Mouse (Mus musculus) midbrain, embryonic 13.5 days (tissue): ENCODE measurements around the gene Olfr1328. TPM values are rescaled to one million over a fixed set of nuclear protein-coding genes. Genes with fewer than 3 reads are reported as not detected.
"Not testable (repeated sequence)": the region's sequence is repeated elsewhere in the genome, so short reads cannot be mapped to it uniquely, and the experiment has no call there.

Experiments used
- ATAC-seq: fragments of 200-750 bp; cut with Nextera tagmentation; 2 replicates; pipeline ENCODE4 v1.8.0; 2017; ENCODE audit warnings: mild to moderate bottlenecking, moderate TSS enrichment, moderate library complexity
- H3K27ac ChIP-seq: fragments of 300-500 bp; sonication (generic); 2 replicates; pipeline ENCODE4 v1.5.1; 2015; ENCODE audit warnings: inconsistent platforms, mild to moderate bottlenecking, moderate library complexity
- H3K27me3 ChIP-seq: fragments of 300-500 bp; sonication (generic); 2 replicates; pipeline ENCODE4 v1.6.1; 2015; ENCODE audit warnings: mild to moderate bottlenecking, inconsistent platforms
- H3K36me3 ChIP-seq: fragments of 300-500 bp; sonication (generic); 2 replicates; pipeline ENCODE4 v1.6.1; 2015; ENCODE audit warnings: mild to moderate bottlenecking, inconsistent platforms
- H3K4me1 ChIP-seq: fragments of 300-500 bp; sonication (generic); replicated peaks from 2 replicates; pipeline ENCODE4 v1.6.1; 2015; ENCODE audit warnings: inconsistent platforms
- H3K4me2 ChIP-seq: fragments of 300-500 bp; sonication (generic); replicated peaks from 2 replicates; pipeline ENCODE4 v1.6.1; 2015; ENCODE audit warnings: moderate library complexity, mild to moderate bottlenecking, inconsistent platforms
- H3K4me3 ChIP-seq: fragments of 300-500 bp; sonication (generic); replicated peaks from 2 replicates; pipeline ENCODE4 v1.5.1; 2015; ENCODE audit warnings: mild to moderate bottlenecking, inconsistent platforms
- H3K9ac ChIP-seq: fragments of 300-500 bp; sonication (generic); replicated peaks from 2 replicates; pipeline ENCODE4 v1.6.1; 2015; ENCODE audit warnings: mild to moderate bottlenecking, inconsistent platforms
- H3K9me3 ChIP-seq: fragments of 300-500 bp; sonication (generic); 2 replicates; pipeline ENCODE4 v1.6.1; 2016; ENCODE audit warnings: mild to moderate bottlenecking, inconsistent platforms
- WGBS: fragments of 180-500 bp; shearing (Covaris S2); methylation state at CpG from one replicate; pipeline ENCODE4 v1.1.7; 2015; 5-methylcytosine and 5-hydroxymethylcytosine counted together
- polyA plus RNA-seq: library from polyadenylated mRNA; unstranded; fragments of >200 nt; fragmentation: Nextera tagmentation; extraction: Ambion mirVana; gene quantifications from 2 replicates; pipeline ENCODE4 v1.2.1, GENCODE M21; 2015

Gene Olfr1328
- not detected in 2 replicates for polyA plus RNA-seq

DNA sequence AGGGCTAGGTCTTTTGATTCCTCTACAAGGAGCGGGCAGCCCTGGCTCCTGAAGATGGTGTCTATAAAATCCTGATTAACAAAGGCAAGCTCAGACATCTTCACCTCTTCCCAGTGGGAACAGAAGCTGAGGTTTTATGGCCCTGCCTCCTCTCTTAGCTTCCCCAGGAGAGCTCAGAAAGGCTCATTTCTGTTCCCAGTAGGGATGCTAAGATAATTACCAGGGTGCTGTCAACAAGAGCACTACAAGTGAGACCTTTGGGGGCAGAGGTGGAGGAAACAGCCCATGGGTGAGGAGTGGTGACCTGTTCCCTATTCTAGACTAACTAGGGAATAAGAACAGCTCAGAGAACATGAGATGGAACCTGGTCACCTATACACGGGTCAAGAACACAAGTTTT is at the start of gene Olfr1328:
TSS of gene Olfr1328 (minus strand) at position 101 of the 400 bp plus-strand sequence.
- Histone ChIP-seq H3K4me3 (no peak within 1 kb of the TSS), H3K27ac (no peak within 1 kb of the TSS), H3K27me3 (no peaks in the 10 kb centered on the region), H3K4me2 (no peak within 1 kb of the TSS), H3K36me3 (no peaks in the 10 kb centered on the region), H3K4me1 (no peaks in the 10 kb centered on the region), H3K9me3 (no peaks in the 10 kb centered on the region), H3K9ac (no peak within 1 kb of the TSS)
- 77% methylated on average over 2 of the region's 2 CpGs for WGBS
- ATAC-seq, result no peak

GRCm38 (mm10) chr4:118985291-118985690 is 46.9 kb upstream of the Olfr1328 start:
- H3K4me1 ChIP-seq, result no peaks in the 10 kb centered on the region
- H3K36me3 ChIP-seq, result no peaks in the 10 kb centered on the region
- WGBS, result 84% methylated on average over 4 of the region's 4 CpGs
- H3K9me3 ChIP-seq, result no peaks in the 10 kb centered on the region
- no peak overlapping the region for H3K9ac ChIP-seq
- H3K27ac ChIP-seq, result no peak overlapping the region
- ATAC-seq, result no peak
- no peak overlapping the region for H3K4me3 ChIP-seq
- H3K27me3 ChIP-seq, result no peaks in the 10 kb centered on the region
- no peak overlapping the region for H3K4me2 ChIP-seq

- H3K4me3 ChIP-seq, result no peak overlapping the region
- ATAC-seq, result no peak
- 83% methylated on average over 2 of the region's 2 CpGs for WGBS
- H3K27ac ChIP-seq, result no peak overlapping the region
- no peaks in the 10 kb centered on the region for H3K9me3 ChIP-seq
- H3K9ac ChIP-seq, result no peak overlapping the region
- H3K4me2 ChIP-seq, result no peak overlapping the region
- no peaks in the 10 kb centered on the region for H3K36me3 ChIP-seq
- H3K27me3 ChIP-seq, result no peaks in the 10 kb centered on the region
- no peaks in the 10 kb centered on the region for H3K4me1 ChIP-seq
Observed at GRCm38 (mm10) chr4:118973281-118973680, 34.9 kb upstream of the Olfr1328 start.

GRCm38 (mm10) chr4:118967711-118968110 is 29.3 kb upstream of the Olfr1328 start:
- no peak overlapping the region for H3K27ac ChIP-seq
- no peak for ATAC-seq
- no peaks in the 10 kb centered on the region for H3K4me1 ChIP-seq
- WGBS, result 95% methylated on average over 15 of the region's 15 CpGs
- no peak overlapping the region for H3K4me2 ChIP-seq
- no peak overlapping the region for H3K4me3 ChIP-seq
- no peak overlapping the region for H3K9ac ChIP-seq
- H3K27me3 ChIP-seq, result no peaks in the 10 kb centered on the region
- H3K36me3 ChIP-seq, result no peaks in the 10 kb centered on the region
- H3K9me3 ChIP-seq, result no peaks in the 10 kb centered on the region

- Histone ChIP-seq H3K4me1 (no peaks in the 10 kb centered on the region), H3K36me3 (no peaks in the 10 kb centered on the region), H3K27ac (no peak within 1 kb of the TSS), H3K4me3 (no peak within 1 kb of the TSS), H3K9me3 (no peaks in the 10 kb centered on the region), H3K9ac (no peak within 1 kb of the TSS), H3K27me3 (no peaks in the 10 kb centered on the region), H3K4me2 (no peak within 1 kb of the TSS)
- WGBS, result 84% methylated on average over 2 of the region's 2 CpGs
- ATAC-seq, result no peak
Observed at GRCm38 (mm10) chr4:118961141-118961628, 22.8 kb upstream of the Olfr1328 start, which contains the start of gene Lao1. Gene Lao1, plus strand, starts transcription at chr4:118961578.

DNA sequence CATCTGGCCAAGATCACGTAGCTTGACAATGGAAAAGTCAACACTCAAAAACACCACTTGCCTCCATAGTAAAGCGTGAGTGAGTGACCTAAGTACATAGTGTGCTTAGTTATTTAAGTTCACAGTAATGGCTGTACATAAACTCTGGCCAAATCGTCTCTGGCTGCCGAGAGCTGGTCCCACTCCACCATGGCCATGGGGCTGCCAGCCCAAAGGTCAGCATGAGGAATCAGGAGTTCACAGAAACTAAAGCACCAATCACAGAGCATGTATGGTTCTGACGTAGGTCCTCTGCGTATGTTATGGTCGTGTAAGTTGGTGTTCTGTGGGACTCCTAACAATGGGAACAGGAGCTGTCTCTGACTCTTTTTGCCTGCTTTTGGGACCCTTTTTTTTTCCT is 20.4 kb upstream of the Olfr1328 start:
- no peak overlapping the region for H3K4me2 ChIP-seq
- no peaks in the 10 kb centered on the region for H3K9me3 ChIP-seq
- H3K27me3 ChIP-seq, result no peaks in the 10 kb centered on the region
- H3K4me3 ChIP-seq, result no peak overlapping the region
- H3K4me1 ChIP-seq, result no peaks in the 10 kb centered on the region
- WGBS, result 87% methylated on average over 7 of the region's 7 CpGs
- no peak overlapping the region for H3K9ac ChIP-seq
- ATAC-seq, result no peak
- no peak overlapping the region for H3K27ac ChIP-seq
- no peaks in the 10 kb centered on the region for H3K36me3 ChIP-seq

DNA sequence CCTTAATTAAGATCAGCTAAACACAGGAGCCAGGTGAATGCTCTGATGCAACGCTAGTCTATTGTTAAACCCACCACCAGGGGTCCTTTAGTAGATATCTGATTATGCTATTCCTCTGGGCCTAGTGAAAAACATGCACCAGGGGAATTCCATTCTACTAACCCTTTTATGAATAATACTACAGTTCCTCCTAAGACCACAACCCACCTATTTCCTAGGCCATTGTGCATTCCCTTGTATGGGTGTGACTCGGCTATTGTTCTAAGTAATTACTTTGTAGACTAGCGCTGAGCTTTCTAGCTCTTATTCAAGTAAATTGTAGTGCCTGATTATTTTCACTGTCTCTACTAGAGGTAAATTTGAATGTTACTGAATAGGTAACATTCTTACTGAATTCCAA is 7.1 kb downstream of the Olfr1328 start:
- ATAC-seq, H3K4me3 ChIP-seq, H3K9me3 ChIP-seq, H3K4me1 ChIP-seq, H3K4me2 ChIP-seq, H3K27me3 ChIP-seq, H3K36me3 ChIP-seq, H3K9ac ChIP-seq, H3K27ac ChIP-seq: not testable (repeated sequence)
- 73% methylated on average over 3 of the region's 3 CpGs for WGBS

DNA sequence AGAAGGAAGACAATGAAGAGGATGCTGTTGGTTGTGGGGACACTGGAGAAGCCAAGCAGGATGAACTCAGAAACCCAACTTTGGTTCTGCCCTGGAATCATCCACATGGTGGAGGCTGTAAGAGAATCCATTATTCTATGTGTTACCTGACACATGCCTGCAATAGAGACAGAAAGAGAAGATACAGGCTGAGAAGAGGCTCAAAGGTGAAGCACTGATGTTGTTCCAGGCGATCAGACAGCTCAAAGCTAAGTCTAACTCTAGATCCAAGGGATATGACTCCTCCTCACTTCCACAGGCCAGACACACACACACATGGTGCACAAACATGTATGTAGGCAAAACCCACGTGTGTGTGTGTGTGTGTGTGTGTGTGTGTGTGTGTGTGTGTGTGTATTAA is 21.0 kb downstream of the Olfr1328 start, which contains the start of gene Olfr1329:
TSS of gene Olfr1329 (minus strand) at position 101 of the 400 bp plus-strand sequence.
- not testable (repeated sequence) for H3K36me3 ChIP-seq, H3K4me2 ChIP-seq, H3K9me3 ChIP-seq, H3K4me1 ChIP-seq, H3K9ac ChIP-seq, H3K27me3 ChIP-seq, H3K27ac ChIP-seq, H3K4me3 ChIP-seq, ATAC-seq
- 51% methylated on average over 2 of the region's 2 CpGs for WGBS

- ATAC-seq, result no peak
- no peak overlapping the region for H3K4me2 ChIP-seq
- 65% methylated on average over 2 of the region's 2 CpGs for WGBS
- no peak overlapping the region for H3K9ac ChIP-seq
- no peaks in the 10 kb centered on the region for H3K27me3 ChIP-seq
- H3K4me3 ChIP-seq, result no peak overlapping the region
- H3K4me1 ChIP-seq, result no peaks in the 10 kb centered on the region
- H3K9me3 ChIP-seq, result no peaks in the 10 kb centered on the region
- H3K27ac ChIP-seq, result no peak overlapping the region
- no peaks in the 10 kb centered on the region for H3K36me3 ChIP-seq
Observed at GRCm38 (mm10) chr4:118901981-118902380, 36.4 kb downstream of the Olfr1328 start.

- 96% methylated on average over 1 of the region's 1 CpGs for WGBS
- H3K9me3 ChIP-seq, result no peaks in the 10 kb centered on the region
- ATAC-seq, result no peak
- H3K4me2 ChIP-seq, result no peak within 1 kb of the TSS
- no peak within 1 kb of the TSS for H3K27ac ChIP-seq
- H3K36me3 ChIP-seq, result no peaks in the 10 kb centered on the region
- no peak within 1 kb of the TSS for H3K9ac ChIP-seq
- no peaks in the 10 kb centered on the region for H3K4me1 ChIP-seq
- no peak within 1 kb of the TSS for H3K4me3 ChIP-seq
- H3K27me3 ChIP-seq, result no peaks in the 10 kb centered on the region
Observed at GRCm38 (mm10) chr4:118888297-118888696, 50.1 kb downstream of the Olfr1328 start, which contains the start of gene Olfr1330. Gene Olfr1330, plus strand, starts transcription at chr4:118888597.

Other genes starting within 250 kb of the Olfr1328 start
- gene Olfr1342, start 245.9 kb downstream of the Olfr1328 start, polyA plus RNA-seq, result not detected in 2 replicates
- not detected in 2 replicates for gene Olfr1341, start 235.1 kb downstream of the Olfr1328 start, polyA plus RNA-seq
- gene Olfr1340, start 218.5 kb downstream of the Olfr1328 start, polyA plus RNA-seq, result not detected in 2 replicates
- gene Olfr1339, start 206.4 kb downstream of the Olfr1328 start, polyA plus RNA-seq, result not detected in 2 replicates
- gene Olfr1338, start 179.9 kb downstream of the Olfr1328 start, polyA plus RNA-seq, result not detected in 2 replicates
- gene Olfr1337, start 156.0 kb downstream of the Olfr1328 start, polyA plus RNA-seq, result not detected in 2 replicates
- gene Olfr1335, start 128.7 kb downstream of the Olfr1328 start, polyA plus RNA-seq, result not detected in 2 replicates
- not detected in 2 replicates for gene Olfr1333, start 102.3 kb downstream of the Olfr1328 start, polyA plus RNA-seq
- gene Olfr1331, start 74.0 kb downstream of the Olfr1328 start, polyA plus RNA-seq, result not detected in 2 replicates
- not detected in 2 replicates for gene Olfr1330, start 50.0 kb downstream of the Olfr1328 start, polyA plus RNA-seq
- not detected in 2 replicates for gene Olfr1329, start 21.1 kb downstream of the Olfr1328 start, polyA plus RNA-seq
- gene Lao1, start 23.0 kb upstream of the Olfr1328 start, polyA plus RNA-seq, result not detected in 2 replicates
- 88.6 and 104 TPM in 2 replicates for gene Slc2a1, start 170.1 kb upstream of the Olfr1328 start, polyA plus RNA-seq
- 9.9 and 10.3 TPM in 2 replicates for gene Zfp691, start 235.6 kb upstream of the Olfr1328 start, polyA plus RNA-seq